Mouse (Mus musculus) layer of hippocampus, postnatal 36 days (tissue): ENCODE measurements around the gene Mdm2. TPM values are rescaled to one million over a fixed set of nuclear protein-coding genes. Genes with fewer than 3 reads are reported as not detected.

Experiments used
- DNase-seq, 2 experiments: peaks; one replicate each; pipeline ENCODE4 v3.0.0; 2022
- total RNA-seq, 2 experiments: library from RNA; stranded (reverse); gene quantifications; 2 replicates each; pipeline ENCODE4 v1.2.3; 2021

Mdm2 gene
- total RNA-seq, 2 experiments from 2014 or later, result 59.2 to 71.3 TPM

DNA sequence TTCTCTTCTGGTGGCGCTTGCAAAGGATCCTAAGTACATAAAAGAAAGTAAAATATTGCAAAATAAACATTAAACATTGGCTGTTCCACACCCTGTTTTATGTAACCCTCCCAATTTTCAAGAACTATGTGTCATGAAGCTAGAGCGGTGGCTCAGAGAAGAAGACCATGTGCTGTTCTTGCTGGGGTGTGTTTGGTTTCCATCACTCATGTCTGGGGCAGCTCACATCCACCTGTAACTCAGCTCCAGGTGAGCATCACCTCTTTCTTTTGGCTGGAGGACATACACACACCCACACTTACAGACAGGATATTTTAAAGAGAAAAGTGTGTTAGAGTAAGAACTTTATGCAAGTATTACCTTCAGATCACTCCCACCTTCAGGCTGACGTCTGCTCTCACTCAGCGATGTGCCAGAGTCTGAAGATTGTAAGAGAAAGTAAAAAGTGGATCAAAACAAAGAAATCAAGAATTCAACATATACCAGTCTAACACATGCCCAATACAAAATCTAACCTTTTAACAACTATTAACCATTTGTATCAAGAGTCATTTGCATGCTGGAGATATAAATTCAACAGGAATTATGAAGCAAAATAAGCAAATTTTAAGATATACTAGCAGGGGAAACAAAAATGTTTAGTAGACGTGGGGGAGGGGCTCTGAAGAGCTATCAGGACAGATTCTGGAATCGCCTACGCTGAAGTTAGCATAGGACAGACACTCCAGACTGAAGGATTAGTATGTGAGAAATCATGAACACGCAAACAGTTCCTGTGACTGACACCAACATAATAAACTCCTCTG lies 14.3 kb downstream of the Mdm2 start:
- DNase-seq, result no peak

GRCm38 (mm10) chr10:117695605-117696004 lies 15.0 kb downstream of the Mdm2 start:
- no peak for DNase-seq

DNA sequence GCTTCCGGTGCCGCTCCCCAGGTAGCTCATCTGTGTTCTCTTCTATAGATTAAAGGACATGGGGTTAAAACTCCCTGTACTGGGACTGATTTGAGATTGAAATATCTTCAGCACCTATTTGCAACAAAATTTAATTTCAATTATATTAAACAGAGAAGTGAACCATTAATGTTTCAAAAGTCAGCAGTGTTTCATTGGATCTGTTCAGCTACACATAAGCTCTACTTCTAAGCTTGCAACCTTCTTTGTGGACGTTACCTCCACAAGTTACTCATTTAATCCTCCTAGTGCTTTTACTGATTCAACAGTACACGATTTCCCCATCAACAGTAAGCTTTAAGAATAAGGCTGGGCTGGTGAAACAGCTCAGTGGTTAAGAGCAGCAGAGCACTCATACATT lies 15.5 kb downstream of the Mdm2 start:
- DNase-seq, result no peak

DNA sequence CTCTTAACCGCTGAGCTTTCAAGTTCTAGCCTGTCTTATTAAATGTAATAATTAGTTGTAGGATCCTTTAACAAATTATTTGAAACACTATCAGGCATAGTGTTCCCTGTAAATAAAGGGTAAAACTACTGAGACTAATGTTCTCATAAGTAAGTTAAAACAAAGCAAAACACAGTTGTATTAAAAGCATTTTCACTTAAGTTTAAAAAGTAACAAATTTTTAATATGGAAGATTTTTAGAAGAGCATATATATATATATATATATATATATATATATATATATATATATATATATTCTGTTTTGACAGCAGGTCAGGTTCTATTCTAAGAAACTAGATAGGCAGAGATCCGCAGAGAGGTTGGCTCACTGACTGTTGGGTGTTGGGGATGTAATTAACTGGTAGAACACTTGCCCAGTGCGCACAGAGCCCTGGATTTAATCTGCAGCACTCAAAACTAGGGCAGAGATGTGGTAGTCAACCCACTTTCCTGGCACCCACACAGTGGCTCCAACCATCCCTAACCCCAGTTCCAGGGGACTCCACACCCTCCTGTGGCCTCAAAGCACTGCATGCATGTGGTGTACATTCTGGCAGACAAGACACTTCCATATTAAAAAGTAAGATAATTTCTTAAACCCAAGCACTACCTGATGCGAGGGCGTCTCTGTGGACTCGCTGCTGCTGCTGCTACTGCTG lies 16.2 kb downstream of the Mdm2 start:
- no peak for DNase-seq

GRCm38 (mm10) chr10:117692953-117693352 lies 17.6 kb downstream of the Mdm2 start:
- DNase-seq, result no peak

DNA sequence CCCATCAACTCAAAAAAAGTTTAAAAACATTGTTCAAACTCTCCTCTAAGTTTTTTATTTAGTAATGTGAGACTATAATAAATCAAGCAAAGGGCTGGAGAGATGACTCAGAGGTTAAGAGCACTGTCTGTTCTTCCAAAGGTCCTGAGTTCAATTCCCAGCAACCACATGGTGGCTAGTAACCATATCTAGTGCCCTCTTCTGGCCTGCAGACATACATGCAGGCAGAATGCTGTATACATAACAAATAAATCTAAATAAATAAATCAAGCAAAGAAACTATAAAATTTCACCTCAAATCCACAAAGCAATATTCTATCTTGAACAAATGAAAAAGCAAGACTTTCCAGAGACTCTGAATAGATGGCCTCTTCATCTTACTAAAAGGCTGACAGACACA lies 18.4 kb downstream of the Mdm2 start:
- no peak for DNase-seq

DNA sequence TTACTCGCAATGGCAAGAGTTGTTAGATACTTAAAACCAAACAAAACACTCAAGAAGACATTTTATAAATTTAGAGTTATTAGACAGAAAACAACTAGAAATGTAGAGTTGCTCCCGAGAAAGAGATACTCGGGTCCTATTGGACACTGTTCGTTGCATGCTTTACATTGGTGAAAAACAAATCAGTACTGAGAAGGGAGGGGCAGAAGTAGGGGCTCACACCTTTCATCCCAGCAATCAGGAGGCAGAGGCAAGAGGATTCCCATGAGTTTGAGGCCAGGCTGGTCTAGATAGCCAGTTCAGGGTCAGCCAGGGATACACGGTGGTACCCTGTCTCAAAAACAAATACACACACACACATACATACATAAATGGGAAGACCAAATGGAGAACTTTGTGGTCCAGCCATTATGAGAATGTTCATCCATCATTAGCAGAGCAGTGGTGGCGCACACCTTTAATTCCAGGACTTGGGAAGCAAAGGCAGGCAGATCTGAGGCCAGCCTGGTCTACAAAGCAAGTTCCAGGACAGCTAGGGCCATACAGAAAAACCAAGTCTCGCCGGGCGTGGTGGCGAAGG lies 19.1 kb downstream of the Mdm2 start:
- no peak for DNase-seq

DNA sequence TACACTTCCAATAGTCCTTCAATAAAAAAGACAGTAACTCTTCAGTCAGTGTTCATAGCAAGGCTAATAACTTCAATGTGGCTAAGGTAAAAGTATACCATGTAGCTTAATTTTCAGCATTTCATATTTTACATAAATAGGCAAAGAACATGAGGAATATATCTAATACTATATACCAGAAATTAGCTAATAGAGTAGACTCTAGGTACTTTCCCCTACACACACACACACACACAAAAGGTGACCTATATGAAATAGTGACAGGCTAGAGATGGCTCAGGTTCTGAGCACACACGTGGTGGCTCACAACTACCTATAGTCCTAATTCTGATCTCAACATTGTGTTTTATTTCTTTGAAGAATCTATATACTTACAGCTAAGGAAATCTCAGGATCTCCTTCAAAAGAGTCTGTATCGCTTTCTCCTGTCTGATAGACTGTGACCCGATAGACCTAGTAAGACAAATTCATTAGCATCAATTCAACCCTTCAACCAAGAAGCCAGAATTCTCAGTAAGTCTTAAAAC lies 19.7 kb downstream of the Mdm2 start:
- no peak for DNase-seq

DNA sequence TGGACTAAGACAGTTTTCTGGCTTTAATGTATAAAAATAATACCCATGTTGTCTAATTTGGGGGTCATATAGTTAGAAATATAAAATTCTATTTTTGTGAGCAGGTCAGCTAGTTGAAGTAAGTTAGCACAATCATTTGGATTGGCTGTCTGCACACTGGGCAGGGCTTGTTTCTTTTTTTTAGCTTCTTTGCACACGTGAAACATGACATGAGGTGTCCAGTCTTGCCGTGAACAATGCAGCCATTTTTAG lies 20.5 kb downstream of the Mdm2 start:
- no peak for DNase-seq

DNA sequence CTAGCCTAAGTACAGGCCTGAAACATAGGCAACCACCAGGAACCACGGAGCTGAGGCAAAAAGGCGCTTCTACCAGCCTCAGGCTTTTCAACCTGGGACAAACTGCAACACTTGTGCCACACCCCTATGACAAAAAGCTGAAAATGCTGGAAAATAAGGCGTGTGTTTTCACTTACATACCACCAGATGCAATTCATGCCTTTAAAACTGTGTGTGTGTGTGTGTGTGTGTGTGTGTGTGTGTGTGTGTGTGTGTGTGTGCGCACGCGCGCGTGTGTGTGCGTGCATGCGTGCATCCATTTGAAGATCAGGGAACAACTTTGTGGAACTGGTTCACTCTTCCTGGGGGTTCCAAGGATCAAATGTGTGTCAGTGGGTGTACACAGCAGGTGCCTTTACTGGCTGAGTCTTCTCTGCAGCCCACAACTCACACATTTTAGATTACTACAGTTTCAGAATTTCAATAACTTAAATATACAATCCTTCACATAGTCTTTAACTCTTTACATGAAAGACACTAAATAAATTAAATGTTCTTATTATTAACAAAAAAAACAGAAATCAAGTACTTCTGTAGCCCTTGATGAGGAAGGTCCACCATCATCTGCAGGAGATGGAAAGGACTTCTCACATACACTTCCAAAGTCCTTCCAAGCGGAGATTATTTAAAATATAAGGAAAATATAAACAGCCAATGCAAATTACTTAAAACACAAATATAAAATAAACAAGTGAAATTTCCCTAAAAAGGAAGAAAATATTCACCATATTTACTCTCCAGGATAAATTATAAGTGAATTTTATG lies 21.1 kb downstream of the Mdm2 start:
- DNase-seq, result no peak

- no peak for DNase-seq
These were observed 22.1 kb downstream of the Mdm2 start for GRCm38 (mm10) chr10:117688204-117689151.

GRCm38 (mm10) chr10:117687577-117687976 lies 23.0 kb downstream of the Mdm2 start:
- DNase-seq, result no peak

DNA sequence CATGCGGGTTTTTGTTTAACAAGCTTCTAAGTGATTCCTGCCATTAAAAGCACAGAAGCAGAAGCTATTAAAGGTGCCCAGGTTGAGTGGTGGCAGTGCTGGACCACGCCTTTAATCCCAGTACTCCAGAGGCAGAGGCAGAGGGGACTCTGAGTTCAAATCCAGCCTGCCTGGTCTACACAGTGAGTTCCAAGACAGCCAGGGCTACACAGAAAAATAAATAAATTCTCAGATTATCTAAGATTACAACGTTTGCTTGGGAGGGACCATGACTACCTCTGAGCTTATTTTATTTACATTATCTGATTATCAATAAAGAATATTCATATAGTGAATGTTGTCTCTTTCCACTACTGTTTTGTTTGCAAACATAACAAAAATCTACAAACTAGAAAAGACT lies 23.5 kb downstream of the Mdm2 start:
- DNase-seq, result no peak

- no peak for DNase-seq
These were observed 24.5 kb downstream of the Mdm2 start for GRCm38 (mm10) chr10:117685849-117686591.

DNA sequence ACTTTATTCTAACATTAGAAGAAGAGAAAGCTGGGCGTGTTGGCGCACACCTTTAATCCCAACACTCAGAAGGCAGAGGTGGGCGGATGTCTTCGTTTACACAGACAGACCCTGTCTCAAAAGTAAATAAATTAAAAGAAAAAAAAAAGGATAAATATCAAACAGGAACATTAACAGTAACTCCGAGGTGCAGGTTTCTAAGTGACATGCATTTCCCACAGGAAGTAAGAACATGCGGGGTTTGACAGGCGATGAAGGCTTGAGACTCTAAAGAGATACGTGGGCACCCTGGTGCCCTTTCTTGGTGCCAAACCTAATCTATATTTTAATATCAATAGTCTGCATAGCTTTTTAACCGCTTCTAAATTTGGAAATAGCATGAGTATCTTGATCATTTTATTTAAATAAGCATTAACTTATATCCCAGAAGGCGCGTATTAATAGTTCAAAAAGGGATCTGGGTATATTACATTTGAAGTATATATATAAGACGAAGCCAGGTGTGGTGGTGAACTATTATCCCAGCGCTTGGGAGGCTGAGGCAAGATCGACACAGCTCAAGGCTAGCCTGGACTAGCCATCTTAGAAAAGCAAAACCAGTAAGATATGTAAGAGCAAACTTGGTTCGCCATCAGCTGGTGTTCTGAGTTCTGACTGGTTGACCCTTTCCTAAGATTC lies 25.2 kb downstream of the Mdm2 start:
- DNase-seq, result no peak

GRCm38 (mm10) chr10:117684298-117685170 lies 26.0 kb downstream of the Mdm2 start:
- DNase-seq, result no peak

DNA sequence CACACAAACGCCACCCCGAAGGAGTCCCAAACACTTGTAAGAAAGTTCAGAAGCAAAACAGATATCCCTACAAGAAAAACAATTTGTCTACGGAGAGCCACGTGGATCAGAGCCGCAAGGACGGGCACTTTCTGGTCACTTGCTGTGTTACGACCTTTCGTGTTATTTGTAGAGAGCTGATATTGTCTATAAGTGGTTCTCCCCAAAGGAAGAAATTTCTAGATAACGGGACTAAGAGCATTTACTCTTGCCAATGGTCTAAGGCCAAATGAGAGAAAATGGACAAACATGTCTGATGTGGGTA lies 26.9 kb downstream of the Mdm2 start:
- DNase-seq, result no peak

DNA sequence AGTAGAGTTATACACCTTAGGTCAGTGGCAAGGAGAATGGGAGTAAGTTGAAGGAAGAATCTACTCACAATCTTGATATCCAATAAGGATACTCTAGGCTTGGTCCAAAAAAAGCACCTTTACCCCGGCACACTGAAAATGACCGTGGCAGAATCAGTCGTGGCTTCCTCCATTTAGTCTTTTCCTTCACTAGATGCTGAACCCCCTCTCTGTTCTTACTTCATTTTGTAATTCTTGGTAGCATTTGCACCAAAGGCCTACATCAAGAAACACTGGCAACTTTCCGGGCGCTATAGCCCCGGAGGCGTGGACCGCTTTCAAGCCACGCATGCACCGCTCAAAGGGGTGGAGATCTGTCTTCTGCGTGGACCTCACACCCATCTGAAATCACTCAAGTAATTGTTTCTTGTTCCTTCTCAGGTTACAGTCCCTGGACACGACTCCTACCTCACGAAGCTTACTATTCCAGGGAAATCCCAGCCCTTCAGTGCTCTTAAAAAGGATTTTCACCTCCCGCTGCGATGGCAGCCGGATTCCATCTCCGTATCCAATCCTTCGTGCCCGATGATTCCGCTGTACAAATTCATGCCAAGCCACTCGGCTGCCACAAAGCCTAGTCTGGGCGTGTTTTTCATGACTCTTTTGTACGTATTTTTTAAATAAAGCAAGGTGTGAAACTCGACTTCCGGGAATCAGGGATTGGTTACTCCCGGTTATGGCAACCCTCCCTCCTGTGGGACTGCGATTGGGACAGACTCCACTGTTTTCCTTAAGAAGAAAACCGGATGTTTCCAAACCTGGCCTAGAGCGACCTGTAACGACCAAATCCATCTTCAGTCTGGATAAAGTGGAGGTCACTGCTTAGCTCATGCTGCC lies 27.5 kb downstream of the Mdm2 start:
- no peak for DNase-seq
